Mouse (Mus musculus) embryonic facial prominence, embryonic 11.5 days (tissue): ENCODE results near the gene Mrps23. TPM values are rescaled to one million over a fixed set of nuclear protein-coding genes. Genes with fewer than 3 reads are reported as not detected.

Experiments
- ATAC-seq: fragments of 200-750 bp; cut with Nextera tagmentation; replicated peaks from 2 replicates; pipeline ENCODE4 v1.8.0; 2017; ENCODE audit warnings: low read depth; ENCODE audit not compliant: insufficient number of reproducible peaks, low FRiP score, low TSS enrichment
- DNase-seq: peaks from one replicate; pipeline ENCODE4 v3.0.0-alpha.2; 2015; ENCODE audit warnings: low spot score
- H3K27ac ChIP-seq: fragments of 300-500 bp; sonication (generic); replicated peaks from 2 replicates; pipeline ENCODE4 v1.5.1; 2014; ENCODE audit warnings: mild to moderate bottlenecking, low read depth, low read length, control low read depth
- H3K27me3 ChIP-seq: fragments of 300-500 bp; sonication (generic); 2 replicates; pipeline ENCODE4 v1.6.1; 2014; ENCODE audit warnings: mild to moderate bottlenecking, low read length, moderate library complexity, mixed read lengths; ENCODE audit not compliant: control insufficient read depth, insufficient read depth
- H3K36me3 ChIP-seq: fragments of 300-500 bp; sonication (generic); replicated peaks from 2 replicates; pipeline ENCODE4 v1.6.1; 2014; ENCODE audit warnings: low read depth, mild to moderate bottlenecking, low read length, moderate library complexity, mixed read lengths; ENCODE audit not compliant: control insufficient read depth, insufficient read depth
- H3K4me1 ChIP-seq: fragments of 300-500 bp; sonication (generic); 2 replicates; pipeline ENCODE4 v1.6.1; 2014; ENCODE audit warnings: low read length, mixed read lengths; ENCODE audit not compliant: control insufficient read depth, insufficient read depth
- H3K4me2 ChIP-seq: fragments of 300-500 bp; sonication (generic); 2 replicates; pipeline ENCODE4 v1.6.1; 2014; ENCODE audit warnings: low read depth, mild to moderate bottlenecking, control low read depth, low read length, moderate library complexity
- H3K4me3 ChIP-seq: fragments of 300-500 bp; sonication (generic); 2 replicates; pipeline ENCODE4 v1.5.1; 2014; ENCODE audit warnings: low read depth, low read length, control low read depth
- H3K9ac ChIP-seq: fragments of 300-500 bp; sonication (generic); replicated peaks from 2 replicates; pipeline ENCODE4 v1.6.1; 2014; ENCODE audit warnings: mild to moderate bottlenecking, control low read depth, low read length
- H3K9me3 ChIP-seq: fragments of 300-500 bp; sonication (generic); replicated peaks from 2 replicates; pipeline ENCODE4 v1.6.1; 2016; ENCODE audit warnings: mild to moderate bottlenecking, low read length, inconsistent platforms, mixed read lengths; ENCODE audit not compliant: control insufficient read depth
- WGBS: fragments of 180-500 bp; shearing (Covaris S2); extraction: QIAGEN DNeasy Blood & Tissue Kit; methylation state at CpG from one replicate; pipeline ENCODE4 v1.1.7; 2014; 5-methylcytosine and 5-hydroxymethylcytosine counted together
- polyA plus RNA-seq: library from polyadenylated mRNA; unstranded; fragments of >200 nt; fragmentation: Nextera tagmentation; extraction: Ambion mirVana; gene quantifications from 2 replicates; pipeline ENCODE4 v1.2.1, GENCODE M21; 2014

Gene Mrps23
- polyA plus RNA-seq, 1 experiment from 2014 or later: 83.8 TPM

- ATAC-seq (no peak), DNase-seq (no peak)
- WGBS: 77% methylated on average over 7 of the region's 7 CpGs
- Histone ChIP-seq H3K36me3 (no peaks in the 10 kb centered on the region), H3K9ac (no peak overlapping the region), H3K27me3 (no peaks in the 10 kb centered on the region), H3K4me1 (peaks cover 6% of the 10 kb centered on the region), H3K27ac (no peak overlapping the region), H3K4me2 (no peak overlapping the region), H3K4me3 (no peak overlapping the region), H3K9me3 (no peaks in the 10 kb centered on the region)
Observed at GRCm38 (mm10) chr11:88251295-88251694, 47.1 kb downstream of the Mrps23 start.

GRCm38 (mm10) chr11:88251972-88252766, 48.0 kb downstream of the Mrps23 start:
- H3K4me2 ChIP-seq: no peak overlapping the region
- 14% methylated on average over 22 of the region's 22 CpGs for WGBS
- H3K4me3 ChIP-seq: no peak overlapping the region

GRCm38 (mm10) chr11:88252767-88253513, 48.8 kb downstream of the Mrps23 start:
- H3K27me3 ChIP-seq: no peaks in the 10 kb centered on the region
- no peak for DNase-seq
- H3K4me2 ChIP-seq: peak overlapping the region; percentile 2

More at GRCm38 (mm10) chr11:88251972-88252766, 48.0 kb downstream of the Mrps23 start:
- Histone ChIP-seq H3K36me3 (no peaks in the 10 kb centered on the region), H3K9ac (peak overlapping the region; percentile 2; the same call in 1 of the 2 replicates), H3K27ac (no peak overlapping the region), H3K9me3 (no peaks in the 10 kb centered on the region), H3K4me1 (peaks cover 6% of the 10 kb centered on the region), H3K27me3 (no peaks in the 10 kb centered on the region)
- ATAC-seq (peak; percentile 85), DNase-seq (peak; percentile 90)

DNA sequence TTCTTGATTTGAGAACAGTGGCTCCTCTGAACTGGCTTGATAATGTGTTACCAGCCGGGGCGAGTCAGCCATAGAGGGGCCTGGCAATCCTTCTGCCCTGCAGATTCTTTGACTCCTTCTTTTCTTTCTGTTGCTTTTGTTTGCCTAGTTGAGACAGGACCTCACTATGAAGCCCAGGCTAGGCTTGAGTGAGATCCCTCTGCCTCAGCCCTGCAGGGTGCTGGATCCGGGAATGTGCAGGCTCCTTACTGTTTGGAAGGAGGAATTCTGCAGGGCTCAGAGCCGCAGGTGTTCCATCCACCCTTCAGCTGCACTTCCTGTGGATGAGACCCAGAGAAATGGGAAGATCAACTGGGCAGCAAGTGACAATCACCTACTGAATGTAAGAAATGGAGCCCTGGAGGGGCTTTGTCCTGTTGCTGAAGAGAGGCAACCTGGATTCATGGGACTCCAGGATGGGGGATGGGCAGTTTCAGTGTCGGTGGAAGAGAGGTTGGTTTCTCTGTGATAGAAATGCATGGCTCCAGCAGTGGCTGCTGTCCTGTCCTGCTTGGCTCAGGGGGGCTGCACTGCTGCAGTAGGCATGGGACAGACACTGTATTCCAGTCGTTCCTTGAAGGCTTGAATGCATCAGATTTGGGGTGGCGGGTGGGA, 49.5 kb downstream of the Mrps23 start:
- 36% methylated on average over 7 of the region's 7 CpGs for WGBS
- Histone ChIP-seq H3K9me3 (no peaks in the 10 kb centered on the region), H3K27ac (no peak overlapping the region), H3K4me3 (no peak overlapping the region), H3K4me1 (peaks cover 6% of the 10 kb centered on the region), H3K27me3 (no peaks in the 10 kb centered on the region), H3K4me2 (no peak overlapping the region), H3K9ac (no peak overlapping the region), H3K36me3 (no peaks in the 10 kb centered on the region)
- no peak for DNase-seq
- ATAC-seq: 0 out of 2 replicates have a peak, but pooled peaks have one; percentile 20

More at GRCm38 (mm10) chr11:88252767-88253513, 48.8 kb downstream of the Mrps23 start:
- no peaks in the 10 kb centered on the region for H3K9me3 ChIP-seq
- ATAC-seq: peak; percentile 61; the same call in 1 of the 2 replicates
- peaks cover 6% of the 10 kb centered on the region for H3K4me1 ChIP-seq
- 0 out of 2 replicates have a peak overlapping the region, but pooled peaks have one; percentile 47 for H3K27ac ChIP-seq
- no peak overlapping the region for H3K9ac ChIP-seq
- no peaks in the 10 kb centered on the region for H3K36me3 ChIP-seq
- no peak overlapping the region for H3K4me3 ChIP-seq
- WGBS: 17% methylated on average over 18 of the region's 18 CpGs

GRCm38 (mm10) chr11:88257700-88258099, 53.5 kb downstream of the Mrps23 start:
- Histone ChIP-seq H3K4me3 (no peak overlapping the region), H3K36me3 (no peaks in the 10 kb centered on the region), H3K4me1 (peaks cover 4% of the 10 kb centered on the region), H3K27me3 (no peaks in the 10 kb centered on the region), H3K9ac (no peak overlapping the region), H3K4me2 (no peak overlapping the region), H3K9me3 (no peaks in the 10 kb centered on the region; the same call in 1 of the 2 replicates), H3K27ac (no peak overlapping the region)
- ATAC-seq: no peak
- DNase-seq: no peak
- 77% methylated on average over 4 of the region's 4 CpGs for WGBS

- Histone ChIP-seq H3K4me1 (no peaks in the 10 kb centered on the region), H3K36me3 (no peaks in the 10 kb centered on the region), H3K27me3 (no peaks in the 10 kb centered on the region), H3K9me3 (no peaks in the 10 kb centered on the region; the same call in 1 of the 2 replicates), H3K4me3 (no peak overlapping the region), H3K27ac (no peak overlapping the region), H3K4me2 (no peak overlapping the region), H3K9ac (no peak overlapping the region)
- ATAC-seq (no peak), DNase-seq (no peak)
- 77% methylated on average over 4 of the region's 4 CpGs for WGBS
Observed at GRCm38 (mm10) chr11:88258212-88258611, 54.0 kb downstream of the Mrps23 start.

DNA sequence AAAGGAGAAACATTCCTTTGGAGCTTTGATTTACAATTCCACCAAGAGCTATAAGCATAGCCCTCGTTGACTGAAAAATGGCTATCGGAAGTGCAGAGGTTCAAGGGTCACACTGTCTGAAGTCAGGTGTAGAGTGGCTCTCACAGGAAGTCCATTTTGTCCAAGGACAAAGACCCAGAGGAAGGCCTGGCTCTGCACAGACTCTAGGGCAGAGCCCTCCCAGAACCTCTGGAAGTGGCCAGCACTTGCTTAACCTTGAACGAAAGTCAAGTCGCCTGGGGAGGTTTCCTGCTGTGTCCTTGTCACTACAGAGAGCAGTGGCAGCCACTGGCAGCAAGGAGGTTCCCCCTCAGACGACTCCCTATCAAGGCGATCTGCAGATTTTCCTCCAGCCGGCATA, 56.3 kb downstream of the Mrps23 start:
- no peak for DNase-seq
- Histone ChIP-seq H3K4me1 (no peaks in the 10 kb centered on the region), H3K9ac (no peak overlapping the region), H3K27me3 (no peaks in the 10 kb centered on the region), H3K4me2 (no peak overlapping the region), H3K27ac (no peak overlapping the region), H3K36me3 (no peaks in the 10 kb centered on the region), H3K9me3 (no peaks in the 10 kb centered on the region; the same call in 1 of the 2 replicates), H3K4me3 (no peak overlapping the region)
- ATAC-seq: no peak
- 49% methylated on average over 7 of the region's 7 CpGs for WGBS
